25 mouse cellular contexts compared by ENCODE assay signal in the genomic region with DNA sequence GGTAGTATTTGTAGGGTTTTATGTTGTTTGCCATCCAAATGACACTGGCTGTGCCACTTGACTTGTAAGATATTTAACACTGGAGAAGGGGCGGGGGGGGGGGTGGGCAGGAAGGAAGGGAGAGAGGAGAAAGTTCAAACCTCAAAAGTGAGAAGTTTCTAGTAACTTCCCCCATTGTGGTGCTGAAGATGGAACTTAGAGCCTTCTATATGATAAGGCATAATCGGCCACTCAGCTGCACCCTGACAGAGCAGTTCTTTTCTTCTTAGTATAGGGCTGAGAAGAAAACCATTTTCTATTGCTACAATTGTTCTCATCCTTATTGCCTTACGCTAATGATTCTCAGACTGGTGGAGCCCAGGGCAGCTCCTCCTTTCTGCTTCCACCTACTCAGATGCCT. TPM values are rescaled to one million over a fixed set of nuclear protein-coding genes. Genes with fewer than 3 reads are reported as not detected.
"Had no signal": no experiment of that assay in that cellular context is flagged by ENCODE, and none has a peak within 500 bp of the region (broad histone marks: within the 10 kb centered on the region; RNA-seq: fewer than 3 reads in every experiment).

No protein-coding gene starts in this region.

- DNase-seq: liver, postnatal 0 days; lung, adult 2 months; lung, postnatal 14 days; lung, postnatal 36 days; midbrain, embryonic 14.5 days; retina, postnatal 1 day; right cerebral cortex, adult 18-20 months; right cerebral cortex, postnatal 25 days; right cerebral cortex, postnatal 4 days; spleen, adult 18-20 months; thymus, adult 18-20 months; thymus, postnatal 14 days; thymus, postnatal 36 days had no signal

- H3K9me3 ChIP-seq: liver, embryonic 15.5 days; lung, embryonic 15.5 days; megakaryocyte, embryonic 14.5 days; midbrain, embryonic 10.5 days; midbrain, embryonic 12.5 days; neural tube, embryonic 13.5 days; neural tube, embryonic 15.5 days had no signal

- ATAC-seq: liver, postnatal 0 days; lung, postnatal 0 days; midbrain, embryonic 16.5 days had no signal

- H3K27me3 ChIP-seq: liver, embryonic 15.5 days; lung, embryonic 15.5 days; megakaryocyte, embryonic 14.5 days; midbrain, embryonic 12.5 days; neural tube, embryonic 13.5 days; neural tube, embryonic 15.5 days had no signal

- H3K4me1 ChIP-seq: liver, embryonic 15.5 days; lung, embryonic 15.5 days; midbrain, embryonic 10.5 days; midbrain, embryonic 12.5 days; neural tube, embryonic 13.5 days; neural tube, embryonic 15.5 days had no signal

- H3K9ac ChIP-seq: liver, embryonic 15.5 days; liver, postnatal 0 days; lung, embryonic 15.5 days; midbrain, embryonic 12.5 days; neural tube, embryonic 13.5 days; neural tube, embryonic 15.5 days had no signal

- H3K4me3 ChIP-seq: liver, embryonic 15.5 days; lung, embryonic 15.5 days; megakaryocyte, embryonic 14.5 days; midbrain, embryonic 10.5 days; midbrain, embryonic 12.5 days; myocyte; neural tube, embryonic 13.5 days; neural tube, embryonic 15.5 days had no signal

- H3K27ac ChIP-seq: liver, embryonic 15.5 days; lung, embryonic 15.5 days; macrophage; midbrain, embryonic 10.5 days; midbrain, embryonic 12.5 days; neural tube, embryonic 13.5 days; neural tube, embryonic 15.5 days had no signal

RNA-seq across cellular contexts. Expression of a gene that starts 47.0 kb away (rescaled TPM):
- polyA plus RNA-seq: liver, embryonic 15.5 days; liver, postnatal 0 days; lung, adult 2 months; lung, embryonic 15.5 days; lung, postnatal 0 days; macrophage; midbrain, embryonic 14.5 days; midbrain, embryonic 16.5 days; thymus, postnatal 0 days had no signal
